Mouse (Mus musculus) erythroblast, embryonic 14.5 days (primary cell): Measurements from ENCODE around the gene Ecd. TPM values are rescaled to one million over a fixed set of nuclear protein-coding genes. Genes with fewer than 3 reads are reported as not detected.

Source experiments
- H3K27me3 ChIP-seq: 2 replicates; pipeline ENCODE4 v1.6.1; 2012; ENCODE audit warnings: inconsistent platforms; ENCODE audit not compliant: control insufficient read depth
- H3K36me3 ChIP-seq: 2 replicates; pipeline ENCODE4 v1.6.1; 2012; ENCODE audit warnings: mild to moderate bottlenecking, inconsistent platforms; ENCODE audit not compliant: control insufficient read depth
- H3K4me1 ChIP-seq: 2 replicates; pipeline ENCODE4 v1.6.1; 2012; ENCODE audit warnings: inconsistent platforms; ENCODE audit not compliant: control insufficient read depth
- H3K4me3 ChIP-seq: replicated peaks from 2 replicates; pipeline ENCODE3; 2012; ENCODE audit warnings: moderate library complexity, mild to moderate bottlenecking, inconsistent platforms
- H3K9me3 ChIP-seq: 2 replicates; pipeline ENCODE4 v1.6.1; 2012; ENCODE audit warnings: low read length, inconsistent platforms, mixed read lengths; ENCODE audit not compliant: control insufficient read depth
- GATA1 ChIP-seq: IDR thresholded peaks from 2 replicates; pipeline ENCODE4 v1.6.1; 2012; ENCODE audit warnings: low read length, inconsistent platforms, mixed read lengths
- TAL1 ChIP-seq: IDR thresholded peaks from 3 replicates; pipeline ENCODE4 v1.6.1; 2012; ENCODE audit warnings: low read length, inconsistent platforms, mixed read lengths
- polyA plus RNA-seq: library from polyadenylated mRNA; stranded (reverse); fragments of >175 nt; gene quantifications from 2 replicates; pipeline ENCODE4 v1.2.3, GENCODE M21; 2012

The Ecd gene
- polyA plus RNA-seq, 1 experiment = 2.3 TPM

- Histone ChIP-seq H3K4me3 (no peak overlapping the region), H3K9me3 (no peaks in the 10 kb centered on the region), H3K4me1 (peaks cover 10% of the 10 kb centered on the region), H3K27me3 (no peaks in the 10 kb centered on the region), H3K36me3 (peaks cover 89% of the 10 kb centered on the region)
- no peak for TF ChIP-seq TAL1
- no peak for TF ChIP-seq GATA1
These were observed 30.6 kb upstream of the Ecd start for GRCm38 (mm10) chr14:20378313-20379061.

- Histone ChIP-seq H3K4me1 (peaks cover 10% of the 10 kb centered on the region), H3K4me3 (no peak overlapping the region), H3K36me3 (peaks cover 85% of the 10 kb centered on the region), H3K27me3 (no peaks in the 10 kb centered on the region), H3K9me3 (no peaks in the 10 kb centered on the region)
- TF ChIP-seq TAL1 (no peak), GATA1 (no peak)
These were observed 29.2 kb upstream of the Ecd start for GRCm38 (mm10) chr14:20377112-20377521.

GRCm38 (mm10) chr14:20371854-20372253, 23.9 kb upstream of the Ecd start:
- peaks cover 50% of the 10 kb centered on the region for H3K36me3 ChIP-seq

GRCm38 (mm10) chr14:20370798-20371197, 22.9 kb upstream of the Ecd start:
- TF ChIP-seq TAL1 (no peak), GATA1 (no peak)
- peaks cover 3% of the 10 kb centered on the region for H3K4me1 ChIP-seq
- H3K36me3 ChIP-seq = peaks cover 41% of the 10 kb centered on the region
- no peak overlapping the region for H3K4me3 ChIP-seq
- H3K9me3 ChIP-seq = no peaks in the 10 kb centered on the region
- no peaks in the 10 kb centered on the region for H3K27me3 ChIP-seq

More at GRCm38 (mm10) chr14:20371854-20372253, 23.9 kb upstream of the Ecd start:
- H3K27me3 ChIP-seq = no peaks in the 10 kb centered on the region
- H3K9me3 ChIP-seq = no peaks in the 10 kb centered on the region
- H3K4me3 ChIP-seq = no peak overlapping the region
- peaks cover 3% of the 10 kb centered on the region for H3K4me1 ChIP-seq
- TF ChIP-seq GATA1 (no peak), TAL1 (no peak)

GRCm38 (mm10) chr14:20368271-20368670, 20.4 kb upstream of the Ecd start:
- peaks cover 39% of the 10 kb centered on the region for H3K36me3 ChIP-seq
- no peaks in the 10 kb centered on the region for H3K9me3 ChIP-seq
- H3K4me1 ChIP-seq = peaks cover 3% of the 10 kb centered on the region
- H3K4me3 ChIP-seq = no peak overlapping the region
- no peaks in the 10 kb centered on the region for H3K27me3 ChIP-seq
- TF ChIP-seq TAL1 = no peak
- no peak for TF ChIP-seq GATA1

GRCm38 (mm10) chr14:20363230-20363629, 15.3 kb upstream of the Ecd start:
- Histone ChIP-seq H3K4me3 (no peak overlapping the region), H3K36me3 (peaks cover 49% of the 10 kb centered on the region), H3K4me1 (no peaks in the 10 kb centered on the region), H3K9me3 (no peaks in the 10 kb centered on the region), H3K27me3 (no peaks in the 10 kb centered on the region)
- no peak for TF ChIP-seq TAL1
- TF ChIP-seq GATA1 = no peak

- peaks cover 37% of the 10 kb centered on the region for H3K4me1 ChIP-seq
- TF ChIP-seq TAL1 (no peak), GATA1 (no peak)
- H3K4me3 ChIP-seq = peak overlapping the region; percentile 97
- H3K27me3 ChIP-seq = no peaks in the 10 kb centered on the region
- H3K9me3 ChIP-seq = no peaks in the 10 kb centered on the region
- peaks cover 33% of the 10 kb centered on the region for H3K36me3 ChIP-seq
These were observed 405 bp downstream of the Ecd start for GRCm38 (mm10) chr14:20347441-20347990.

GRCm38 (mm10) chr14:20345885-20346284, 2.0 kb downstream of the Ecd start:
- Histone ChIP-seq H3K36me3 (peaks cover 45% of the 10 kb centered on the region), H3K4me1 (peaks cover 40% of the 10 kb centered on the region), H3K9me3 (no peaks in the 10 kb centered on the region), H3K27me3 (no peaks in the 10 kb centered on the region), H3K4me3 (no peak overlapping the region)
- TF ChIP-seq TAL1 (no peak), GATA1 (no peak)

GRCm38 (mm10) chr14:20340866-20341265, 7.1 kb downstream of the Ecd start:
- H3K27me3 ChIP-seq = no peaks in the 10 kb centered on the region
- peaks cover 73% of the 10 kb centered on the region for H3K36me3 ChIP-seq
- peak overlapping the region; percentile 47 for H3K4me3 ChIP-seq
- TF ChIP-seq GATA1 (no peak), TAL1 (no peak)
- peaks cover 19% of the 10 kb centered on the region for H3K4me1 ChIP-seq
- H3K9me3 ChIP-seq = no peaks in the 10 kb centered on the region

GRCm38 (mm10) chr14:20340149-20340548, 7.8 kb downstream of the Ecd start:
- TF ChIP-seq GATA1 (no peak), TAL1 (no peak)
- H3K4me3 ChIP-seq = peak overlapping the region; percentile 47
- H3K4me1 ChIP-seq = peaks cover 12% of the 10 kb centered on the region
- peaks cover 73% of the 10 kb centered on the region for H3K36me3 ChIP-seq
- H3K27me3 ChIP-seq = no peaks in the 10 kb centered on the region
- no peaks in the 10 kb centered on the region for H3K9me3 ChIP-seq
